Mouse (Mus musculus): Measurements from ENCODE around the gene Tec. TPM values are rescaled to one million over a fixed set of nuclear protein-coding genes. Genes with fewer than 3 reads are reported as not detected.

The Tec gene
- polyA plus RNA-seq (2017; shearing (Covaris generic)) = 10 to 100 TPM; 11.5 to 19.9 TPM

GRCm38 (mm10) chr5:72868091-72868875 lies at the start of gene Tec:
Gene Tec, minus strand, starts transcription at chr5:72868483.
- peak; percentile 80 for ATAC-seq

GRCm38 (mm10) chr5:72916851-72917250 lies 48.6 kb upstream of the Tec start:
- peak; percentile 7 for ATAC-seq

DNA sequence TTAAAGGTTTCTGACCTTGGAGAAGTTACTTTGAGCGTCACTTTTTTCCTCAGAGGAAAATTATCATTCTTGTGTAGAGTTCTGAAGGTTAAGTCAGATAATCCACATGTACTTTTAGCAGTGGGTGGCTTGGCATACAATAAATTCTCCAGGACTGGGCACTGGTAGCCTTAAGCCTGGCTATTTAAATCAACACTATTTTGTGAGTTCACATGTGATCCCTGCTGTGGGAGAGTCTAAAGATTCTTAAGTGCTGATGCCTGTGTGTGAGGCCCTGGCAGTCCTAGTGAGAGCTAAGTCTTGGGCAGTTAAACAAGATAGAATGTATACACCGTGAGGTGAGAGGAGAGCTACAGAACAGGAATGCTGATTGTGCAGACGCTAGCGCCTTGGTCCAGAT lies 47.8 kb upstream of the Tec start:
- no peak for ATAC-seq

DNA sequence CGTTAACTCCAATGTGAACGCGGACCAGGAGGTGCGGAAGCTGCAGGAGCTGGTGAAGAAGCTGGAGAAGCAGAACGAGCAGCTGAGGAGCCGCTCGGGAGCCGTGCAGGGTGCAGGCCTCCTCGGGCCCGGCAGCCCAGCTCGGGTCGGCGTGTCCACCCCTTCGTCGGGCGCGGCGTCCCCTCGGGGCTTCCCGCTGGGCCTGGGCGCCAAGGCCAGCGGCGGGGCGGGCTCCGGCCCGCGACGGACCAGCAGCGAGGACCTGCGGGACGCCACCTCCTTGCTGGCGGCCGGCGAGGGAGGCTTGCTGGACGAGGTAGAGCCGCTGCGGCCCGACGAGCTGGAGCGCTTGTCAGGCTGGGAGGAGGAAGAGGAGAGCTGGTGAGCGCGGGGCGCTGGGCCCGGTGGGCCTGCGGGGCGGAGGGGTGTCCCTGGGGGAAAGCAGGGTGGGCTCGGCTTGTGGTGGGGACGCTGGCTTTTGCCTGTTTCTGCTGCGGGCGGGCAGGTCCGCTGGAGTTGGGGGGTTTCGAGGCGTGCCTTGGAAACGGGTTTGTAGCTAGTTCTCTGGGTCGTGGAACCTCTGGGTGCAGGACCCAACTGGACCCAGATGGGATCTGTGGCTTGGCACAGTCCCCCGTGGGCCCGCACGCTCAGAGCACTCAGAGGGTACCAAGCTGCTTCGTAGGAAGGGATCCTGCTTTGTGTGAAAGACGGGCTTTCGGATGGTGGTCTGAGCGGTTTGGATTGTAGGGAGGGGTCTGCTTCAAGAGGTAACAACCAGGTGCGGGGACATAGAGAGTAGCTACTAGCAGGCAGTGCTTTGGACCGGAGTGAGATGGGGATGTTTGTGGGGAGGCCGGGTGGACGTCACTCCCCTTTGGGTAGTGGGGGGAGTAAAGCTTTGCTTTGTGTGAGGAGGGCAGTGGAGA lies 46.6 kb upstream of the Tec start:
- peak; percentile 7 for ATAC-seq

DNA sequence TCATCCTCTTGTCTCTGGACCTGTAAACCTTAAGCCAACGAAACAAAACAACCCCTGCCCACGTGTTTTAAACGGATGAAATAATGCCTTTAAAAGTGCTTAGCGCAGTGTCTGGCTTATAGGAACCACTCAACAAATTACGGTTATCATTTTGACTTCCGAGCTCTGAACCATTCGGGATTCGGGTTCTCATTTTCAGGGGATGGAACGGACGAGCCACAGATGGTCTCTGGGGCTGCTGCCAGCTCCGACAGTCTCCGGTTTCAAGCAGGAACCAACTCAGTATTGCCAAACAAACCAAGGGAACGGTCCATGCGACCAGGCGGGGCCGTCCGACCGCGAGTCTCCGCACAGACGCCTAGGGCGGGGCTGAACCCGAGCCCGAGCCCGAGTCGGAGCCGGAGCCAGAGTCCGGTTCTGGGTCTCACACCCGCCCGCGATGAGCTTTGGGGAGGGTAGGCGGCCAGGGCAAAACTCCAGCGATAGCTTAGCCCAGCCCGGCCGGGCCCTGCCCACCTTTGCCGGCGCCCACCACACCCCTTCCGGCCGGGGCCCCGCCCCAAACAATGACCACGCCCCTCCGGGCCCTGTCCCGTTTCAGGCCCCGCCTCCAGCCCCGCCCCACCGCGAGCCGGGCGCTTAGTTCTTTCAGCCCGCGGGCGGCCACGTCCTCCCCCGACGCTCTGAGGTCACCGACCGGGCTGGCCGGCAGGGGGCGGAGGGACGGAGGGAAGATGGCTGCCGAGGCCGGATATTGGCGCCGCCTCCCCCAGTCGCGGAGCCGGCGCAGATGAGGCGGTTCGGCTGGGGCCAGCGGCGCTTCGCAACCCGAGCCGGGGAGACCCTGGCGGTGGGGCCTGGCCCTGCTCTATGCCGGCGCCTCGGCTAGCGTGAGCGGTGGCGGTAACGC lies 45.6 kb upstream of the Tec start, which contains the start of gene Slain2:
Slain2 (plus strand) TSS at position 657 of the 910 bp plus-strand sequence.
- peak; percentile 83 for ATAC-seq

DNA sequence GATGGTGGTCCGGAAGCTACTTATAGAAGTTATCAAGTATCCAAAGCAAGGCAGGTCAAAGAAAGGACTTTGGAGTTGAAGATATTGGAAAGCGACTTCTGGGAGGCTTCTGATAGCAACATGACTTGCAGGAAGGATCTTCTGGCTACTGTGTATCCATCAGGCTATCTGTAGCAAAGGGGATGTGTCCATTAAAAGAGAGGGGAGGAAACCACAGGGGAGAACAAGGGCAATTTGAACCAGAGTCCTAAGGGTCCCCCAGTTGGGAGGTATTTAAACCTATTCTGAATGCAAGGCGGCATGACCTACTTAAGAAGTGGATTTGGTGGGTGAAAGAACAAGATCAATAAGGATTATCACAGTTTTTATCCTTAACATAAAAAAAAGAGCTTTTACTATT lies 43.0 kb upstream of the Tec start:
- no peak for ATAC-seq

DNA sequence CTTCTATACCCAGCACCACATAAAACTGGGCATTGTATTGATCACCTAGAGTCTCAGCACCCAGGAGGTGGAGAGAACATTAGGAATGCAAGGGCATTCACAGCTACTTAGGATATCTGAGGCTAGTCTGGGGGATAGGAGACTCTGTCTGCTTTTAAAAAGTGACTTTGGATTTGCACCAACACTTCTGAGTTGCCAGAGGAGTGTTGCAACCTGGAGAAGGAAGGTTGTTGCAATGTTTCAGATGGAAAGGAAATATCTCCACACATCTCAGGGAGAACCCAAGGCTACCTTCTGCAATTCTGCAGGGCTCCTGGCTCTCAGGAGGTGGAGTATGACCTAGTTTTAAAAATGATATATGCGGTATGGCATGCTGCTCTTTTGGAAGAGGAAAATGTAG lies 42.1 kb upstream of the Tec start:
- no peak for ATAC-seq

GRCm38 (mm10) chr5:72909363-72909762 lies 41.1 kb upstream of the Tec start:
- ATAC-seq = no peak

- ATAC-seq = no peak
Measured at GRCm38 (mm10) chr5:72908324-72908936, 40.1 kb upstream of the Tec start.

- no peak for ATAC-seq
Measured at GRCm38 (mm10) chr5:72907402-72907801, 39.1 kb upstream of the Tec start.

DNA sequence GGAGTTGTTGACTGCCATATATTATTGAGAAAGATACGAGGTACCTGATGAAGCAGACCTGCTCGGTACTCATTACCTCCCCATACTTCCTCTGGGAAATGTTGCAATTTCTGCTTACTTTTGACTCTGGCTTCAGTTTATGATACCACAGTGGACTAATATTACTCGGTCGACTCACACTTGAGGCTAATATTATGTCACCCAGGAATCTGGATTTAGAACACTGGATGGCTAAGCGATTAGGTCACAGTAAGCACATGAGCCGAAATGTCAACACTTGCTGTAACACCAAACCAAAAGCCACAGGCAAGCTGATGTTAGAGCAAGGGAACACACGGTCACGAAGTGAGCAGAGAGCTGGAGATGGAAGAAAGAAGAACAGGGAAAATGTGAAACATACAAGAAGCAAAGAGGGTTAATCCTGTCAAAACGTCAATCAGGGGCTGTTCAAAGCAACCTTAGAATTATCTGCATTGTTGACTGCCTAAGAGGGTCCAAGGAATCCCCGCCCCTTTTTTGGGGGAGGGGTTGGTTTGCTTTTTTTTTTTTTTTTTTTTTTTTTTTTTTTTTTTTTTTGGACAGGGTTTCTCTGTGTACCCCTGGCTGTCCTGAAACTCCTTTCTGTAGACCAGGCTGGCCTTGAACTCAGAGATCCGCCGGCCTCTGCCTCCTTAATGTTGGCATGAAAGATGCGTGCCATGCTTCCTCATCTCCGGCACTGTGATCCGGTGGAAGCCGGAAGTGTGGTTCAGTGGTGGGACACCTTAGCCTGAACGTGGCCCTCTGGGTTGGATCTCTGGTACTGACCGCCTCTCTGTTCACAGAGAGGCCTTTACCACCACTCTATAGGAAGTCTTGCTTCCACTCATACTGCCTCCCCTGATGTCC lies 36.9 kb upstream of the Tec start:
- ATAC-seq = no peak

DNA sequence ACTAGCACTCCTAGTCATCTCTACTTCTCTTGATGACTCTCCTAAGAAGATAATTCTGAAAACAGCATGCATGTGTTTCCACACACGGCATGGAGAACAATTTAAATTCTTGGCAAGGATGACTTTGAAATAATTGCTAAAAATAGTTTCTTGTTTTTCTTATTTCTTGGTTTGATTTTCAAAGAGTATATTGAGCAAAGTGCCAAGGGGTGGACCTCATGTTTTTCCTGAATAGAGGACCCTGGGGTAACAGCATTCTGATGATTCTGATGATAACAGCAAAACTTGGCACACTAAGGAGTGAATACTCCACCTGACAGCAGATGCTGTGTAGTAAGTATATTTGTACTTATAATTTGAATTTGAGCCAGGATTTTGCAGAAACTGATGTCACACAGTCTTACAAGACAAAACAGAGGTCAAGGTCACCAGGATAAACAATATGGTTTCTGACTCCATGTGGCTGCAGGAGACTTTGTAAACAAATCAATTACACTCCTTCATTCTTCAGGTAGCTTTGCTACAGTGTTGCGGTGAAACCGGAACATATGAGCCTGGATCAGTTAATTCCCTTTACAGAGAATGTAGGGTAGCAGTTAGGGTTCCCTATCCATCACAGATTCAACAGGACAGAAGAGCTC lies 34.7 kb upstream of the Tec start:
- ATAC-seq = no peak

DNA sequence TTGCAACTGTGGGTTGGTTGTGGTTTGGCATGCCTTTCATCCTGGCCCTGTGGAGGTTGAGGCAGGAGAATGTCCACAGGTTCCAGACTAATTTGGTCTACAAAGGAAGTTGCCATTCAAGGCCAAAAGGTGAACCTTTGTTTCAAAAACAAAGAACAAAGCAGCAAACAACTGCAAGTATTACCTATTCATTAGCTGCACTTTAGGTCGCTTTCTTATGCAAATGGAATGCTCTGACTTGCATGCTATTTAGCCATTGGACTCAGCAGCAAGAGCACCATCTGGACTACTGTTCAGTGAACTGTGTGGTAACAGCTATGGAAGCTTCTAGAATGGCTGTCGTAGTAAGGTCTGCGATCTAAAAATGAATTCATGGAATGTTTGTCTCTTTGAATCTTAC lies 34.0 kb upstream of the Tec start:
- ATAC-seq = no peak

GRCm38 (mm10) chr5:72901866-72902265 lies 33.6 kb upstream of the Tec start:
- ATAC-seq = no peak

GRCm38 (mm10) chr5:72899255-72899654 lies 31.0 kb upstream of the Tec start:
- ATAC-seq = no peak

DNA sequence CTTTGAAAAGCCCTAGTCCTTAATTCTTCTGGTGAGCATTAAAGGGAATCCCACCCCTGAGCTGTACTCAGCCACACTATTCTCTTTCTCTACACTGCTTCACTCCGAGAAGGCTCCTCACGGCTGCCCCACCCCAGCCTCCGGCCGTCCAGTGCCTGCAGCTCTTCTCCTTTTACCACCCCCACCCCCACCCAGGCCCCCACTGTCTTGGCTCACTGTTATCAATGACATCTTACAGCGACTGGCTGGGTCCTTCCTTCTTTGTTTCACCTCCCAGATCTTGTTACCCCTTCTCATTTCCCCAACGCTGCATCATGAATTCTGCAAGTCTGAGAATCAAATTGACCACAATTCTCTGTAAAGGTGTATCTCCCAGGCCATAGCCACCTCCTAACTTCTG lies 29.7 kb upstream of the Tec start:
- ATAC-seq = no peak

DNA sequence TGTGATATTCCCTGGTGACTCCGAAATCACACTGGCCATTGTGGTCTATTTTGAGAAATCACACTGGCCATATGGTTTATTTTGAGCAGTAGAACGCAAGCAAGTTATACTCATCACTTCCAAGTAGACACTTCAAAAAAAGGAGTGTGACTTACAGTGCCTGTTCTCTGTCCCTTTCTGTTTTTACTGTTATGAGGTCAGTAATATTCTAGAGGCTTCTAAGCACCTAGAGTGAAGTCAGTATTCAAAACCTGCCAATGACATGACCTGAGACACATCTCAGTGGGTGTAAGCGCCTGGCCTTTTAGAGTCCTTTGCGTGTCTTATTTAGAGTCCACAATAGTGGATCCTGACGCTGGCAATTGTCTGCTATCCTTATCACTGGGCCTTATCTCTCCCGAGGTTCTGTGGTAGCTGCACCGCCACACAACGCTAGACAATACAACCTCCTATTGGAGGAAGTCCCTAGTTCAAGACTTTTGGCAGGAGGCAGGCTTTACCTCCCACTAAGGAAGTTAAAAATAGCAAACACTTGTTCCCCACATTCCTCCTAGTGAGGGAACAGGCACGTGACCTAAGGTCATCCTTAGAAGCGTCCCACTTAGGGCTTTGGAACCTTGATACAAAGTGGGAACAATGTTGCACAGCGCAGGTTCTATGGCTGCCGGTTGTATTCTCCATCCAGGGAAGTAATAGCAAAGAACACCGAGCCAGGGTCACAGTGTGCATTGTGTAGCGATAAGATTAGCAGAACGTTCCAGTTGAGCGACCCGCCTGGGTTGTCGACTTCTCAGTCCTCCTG lies 28.4 kb upstream of the Tec start:
- no peak for ATAC-seq

DNA sequence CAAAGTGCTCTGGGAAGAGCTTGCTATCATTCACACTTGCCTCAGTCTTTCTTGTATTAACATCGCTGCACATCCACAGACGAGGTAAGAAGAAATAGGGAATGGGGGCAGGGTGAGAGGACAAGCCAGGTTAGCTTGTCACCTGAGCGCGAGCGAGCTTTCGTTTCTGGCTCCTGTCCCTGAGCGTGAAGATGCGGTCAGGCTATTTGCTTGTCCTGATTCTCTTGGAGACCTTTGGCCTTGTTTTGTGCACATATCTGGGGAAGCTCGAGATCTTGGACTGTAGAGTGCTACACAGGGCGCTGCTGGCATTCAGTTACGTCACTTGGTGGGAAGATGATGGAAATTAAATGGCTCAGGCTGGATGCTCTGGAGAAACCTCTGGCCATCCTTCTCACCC lies 27.0 kb upstream of the Tec start:
- no peak for ATAC-seq

GRCm38 (mm10) chr5:72893987-72894386 lies 25.7 kb upstream of the Tec start:
- no peak for ATAC-seq

- peak; percentile 96 for ATAC-seq
Measured at GRCm38 (mm10) chr5:72891534-72891933, 23.3 kb upstream of the Tec start.
